8 mouse cellular contexts compared by ENCODE assay signal in genomic region chr1:134646261-134646962, GRCm38 (mm10). TPM values are rescaled to one million over a fixed set of nuclear protein-coding genes. Genes with fewer than 3 reads are reported as not detected.
DNase-seq lines count a peak whose midpoint lies in the region; ATAC-seq and TF ChIP-seq lines count a peak whose summit lies in the region.

Gene Syt2, plus strand, starts transcription at chr1:134646677.

- DNase-seq in CD4-positive helper T cell, adult 2 months (ENCODE audit: low read depth, low spot score), result peak; percentile 24
- DNase-seq in G1E (ENCODE audit: low spot score), result no peak
- peak; percentile 36 to 49 for DNase-seq in layer of hippocampus, postnatal 10 days (ENCODE audit: low spot score in 2 of 2)
- DNase-seq in right cerebral cortex, postnatal 14 days, result peak; percentile 45
- DNase-seq in spleen, postnatal 36 days (ENCODE audit: low spot score in 2 of 2), result no peak

- H3K4me1 ChIP-seq in G1E (ENCODE audit: insufficient read depth, low read depth, low read length), result peaks cover 6% of the 10 kb centered on the region; the same call in 1 of the 2 replicates
- no peaks in the 10 kb centered on the region for H3K4me1 ChIP-seq in cortical plate, adult 2 months (ENCODE audit: control insufficient read depth, insufficient read depth, low read length)
- H3K4me1 ChIP-seq in heart, embryonic 16.5 days (ENCODE audit: control insufficient read depth, insufficient read depth, low read length), result peaks cover 13% of the 10 kb centered on the region; the same call in 1 of the 2 replicates
- peaks cover 21% of the 10 kb centered on the region for H3K4me1 ChIP-seq in lung, embryonic 16.5 days (replicated peaks; ENCODE audit: control insufficient read depth, insufficient read depth, low read length)

- H3K27ac ChIP-seq in cortical plate, adult 2 months (ENCODE audit: insufficient read depth, low read length), result no peak within 1 kb of the TSS
- H3K27ac ChIP-seq in heart, embryonic 16.5 days (ENCODE audit: low read length), result no peak within 1 kb of the TSS
- no peak within 1 kb of the TSS for H3K27ac ChIP-seq in lung, embryonic 16.5 days (ENCODE audit: low read length)

- WGBS in heart, embryonic 16.5 days, result 1% methylated on average over 55 of the region's 63 CpGs
- WGBS in lung, embryonic 16.5 days, result under 1% methylated on average over 57 of the region's 63 CpGs

- peak within 1 kb of the TSS; percentile 89 for H3K4me2 ChIP-seq in heart, embryonic 16.5 days (ENCODE audit: low read depth, low read length)
- peak within 1 kb of the TSS; percentile 83 for H3K4me2 ChIP-seq in lung, embryonic 16.5 days (ENCODE audit: low read depth, low read length)

- TF ChIP-seq POLR2A in cortical plate, adult 2 months (IDR thresholded peaks at IDR 0.05; ENCODE audit: extremely low read depth, insufficient read depth, low read length), result no peak

- 0 out of 2 replicates have a peak, but pooled peaks cover 2% of the 10 kb centered on the region for H3K9me3 ChIP-seq in G1E (replicated peaks)
- no peaks in the 10 kb centered on the region for H3K9me3 ChIP-seq in heart, embryonic 16.5 days (replicated peaks; ENCODE audit: control insufficient read depth, low read length)
- no peaks in the 10 kb centered on the region for H3K9me3 ChIP-seq in lung, embryonic 16.5 days (ENCODE audit: control insufficient read depth, low read length)

- no peak for TF ChIP-seq CTCF in G1E (IDR thresholded peaks at IDR 0.05; ENCODE audit: low read depth, low read length)
- no peak for TF ChIP-seq CTCF in cortical plate, adult 2 months (IDR thresholded peaks at IDR 0.05; ENCODE audit: extremely low read depth, insufficient read depth, low read length)

- 0 out of 2 replicates have a peak within 1 kb of the TSS, but pooled peaks have one; percentile 3 for H3K4me3 ChIP-seq in G1E (ENCODE audit: low read depth, low read length)
- peak within 1 kb of the TSS; percentile 19 for H3K4me3 ChIP-seq in cortical plate, adult 2 months (ENCODE audit: insufficient read depth, low read length)
- H3K4me3 ChIP-seq in heart, embryonic 16.5 days (ENCODE audit: low read length), result peak within 1 kb of the TSS; percentile 60
- peak within 1 kb of the TSS; percentile 55 for H3K4me3 ChIP-seq in lung, embryonic 16.5 days (ENCODE audit: low read length)

- peaks cover 42% of the 10 kb centered on the region for H3K27me3 ChIP-seq in G1E (ENCODE audit: insufficient read depth, low read length)
- peaks cover 58% of the 10 kb centered on the region for H3K27me3 ChIP-seq in heart, embryonic 16.5 days (ENCODE audit: control insufficient read depth, insufficient read depth, low read length)
- H3K27me3 ChIP-seq in lung, embryonic 16.5 days (ENCODE audit: control insufficient read depth, insufficient read depth, low read depth, low read length), result peaks cover 53% of the 10 kb centered on the region

- ATAC-seq in G1E (ENCODE audit: extremely low read depth, insufficient number of reproducible peaks, low FRiP score, poor library complexity, severe bottlenecking), result no peak
- ATAC-seq in heart, embryonic 16.5 days (replicated peaks; ENCODE audit: extremely low read depth, insufficient read depth, low FRiP score), result no peak; the same call in 1 of the 2 replicates
- peak; percentile 46 for ATAC-seq in lung, embryonic 16.5 days (ENCODE audit: low read depth)

- H3K9ac ChIP-seq in heart, embryonic 16.5 days (ENCODE audit: low read length), result peak within 1 kb of the TSS; percentile 63
- peak within 1 kb of the TSS; percentile 53 for H3K9ac ChIP-seq in lung, embryonic 16.5 days (ENCODE audit: low read length)

- no peaks in the 10 kb centered on the region for H3K36me3 ChIP-seq in G1E (replicated peaks)
- no peaks in the 10 kb centered on the region for H3K36me3 ChIP-seq in heart, embryonic 16.5 days (ENCODE audit: control insufficient read depth, insufficient read depth)
- H3K36me3 ChIP-seq in lung, embryonic 16.5 days (ENCODE audit: control insufficient read depth, insufficient read depth, low read length), result no peaks in the 10 kb centered on the region

RNA-seq across cellular contexts. Expression of gene Syt2, which starts in this region (rescaled TPM):
- not detected in 2 replicates for total RNA-seq in G1E (2014; fragmentation: Nextera tagmentation)
- total RNA-seq in G1E (2017), result 0.29 and 0.66 TPM in 2 replicates
- polyA plus RNA-seq in G1E (2012), result not detected in 2 replicates
- polyA plus RNA-seq in cortical plate, adult 2 months (2012; rRNA removed), result 28.1 and 33.3 TPM in 2 replicates
- polyA plus RNA-seq in heart, embryonic 16.5 days (2015; fragmentation: Nextera tagmentation; extraction: Ambion mirVana), result 0.17 TPM in 2 replicates
- 10 to 100 TPM; 14.2 to 14.5 TPM for total RNA-seq in layer of hippocampus, postnatal 10 days (2021)
- polyA plus RNA-seq in lung, embryonic 16.5 days (2015; fragmentation: Nextera tagmentation; extraction: Ambion mirVana), result 0.15 and 0.58 TPM in 2 replicates

Comparison
In these comparisons a context has a peak if more than half of its experiments do, and no peak if none do; other contexts are left out.
1. RNA of gene Syt2 (total RNA-seq): 14.2 to 14.5 TPM in layer of hippocampus, postnatal 10 days; 0.29 to 0.66 TPM in G1E; every median in the first group is over 4 times any median in the second.
2. RNA of gene Syt2 (polyA plus RNA-seq): 28.1 to 33.3 TPM in cortical plate, adult 2 months; 0.17 TPM in heart, embryonic 16.5 days, 0.15 to 0.58 TPM in lung, embryonic 16.5 days and not detected in G1E; every median in the first group is over 10 times any median in the second.
3. Peak in ATAC-seq, H3K4me3 ChIP-seq, H3K9ac ChIP-seq and H3K4me2 ChIP-seq in lung, embryonic 16.5 days; RNA of the gene not detected or under 1 TPM.
4. DNase-seq: peak in CD4-positive helper T cell, adult 2 months (single experiment), layer of hippocampus, postnatal 10 days (2 of 2) and right cerebral cortex, postnatal 14 days (single experiment); none in G1E (single experiment) and spleen, postnatal 36 days (0 of 2).
5. H3K4me3 ChIP-seq: peak in every context shown above with its lines; median percentile 60 in heart, embryonic 16.5 days; 55 in lung, embryonic 16.5 days; 19 in cortical plate, adult 2 months; 3 in G1E.